10 mouse cellular contexts compared by ENCODE assay signal in the genomic region with DNA sequence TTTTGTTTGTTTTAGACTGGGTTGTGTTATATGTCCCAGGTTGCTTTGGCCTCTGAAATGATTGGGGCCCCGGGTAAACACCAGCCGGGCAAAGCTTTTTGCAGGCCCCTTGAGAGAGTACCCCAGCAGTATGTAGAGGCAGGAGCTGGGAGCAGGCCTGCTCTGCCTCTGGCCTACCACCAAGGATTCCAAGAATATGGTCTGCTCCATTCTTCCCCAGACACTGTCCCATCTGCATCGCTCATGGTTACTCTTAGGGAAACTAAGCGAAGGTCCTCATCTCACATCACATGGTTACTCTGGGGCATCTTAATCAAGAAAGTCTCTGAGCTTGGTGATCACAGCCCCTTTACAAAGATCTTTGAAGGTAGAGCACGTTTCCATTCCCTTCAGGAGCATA. TPM values are rescaled to one million over a fixed set of nuclear protein-coding genes. Genes with fewer than 3 reads are reported as not detected.
DNase-seq lines count a peak whose midpoint lies in the region; ATAC-seq and TF ChIP-seq lines count a peak whose summit lies in the region.
"Had no signal": no experiment of that assay in that cellular context is flagged by ENCODE, and none has a peak within 500 bp of the region (broad histone marks: within the 10 kb centered on the region; RNA-seq: fewer than 3 reads in every experiment).

No protein-coding gene starts in this region.

- TF ChIP-seq POLR2A in limb, embryonic 14.5 days (IDR thresholded peaks at IDR 0.05; ENCODE audit: borderline replicate concordance, extremely low read depth, insufficient read depth, insufficient read length), result no peak

- no peak for TF ChIP-seq CTCF in G1E (IDR thresholded peaks at IDR 0.05; ENCODE audit: low read depth, low read length)

- H3K4me2 ChIP-seq in kidney, embryonic 14.5 days (replicated peaks; ENCODE audit: low read depth, low read length), result peak overlapping the region; percentile 51
- H3K4me2 ChIP-seq in embryonic facial prominence, embryonic 15.5 days (replicated peaks), result peak overlapping the region; percentile 70
- H3K4me2 ChIP-seq in limb, embryonic 14.5 days (replicated peaks; ENCODE audit: low read depth, low read length, severe bottlenecking), result peak overlapping the region; percentile 87

- no peaks in the 10 kb centered on the region for H3K9me3 ChIP-seq in kidney, embryonic 14.5 days (ENCODE audit: control insufficient read depth, low read length)
- H3K9me3 ChIP-seq in G1E (replicated peaks), result no peaks in the 10 kb centered on the region
- no peaks in the 10 kb centered on the region for H3K9me3 ChIP-seq in embryonic facial prominence, embryonic 15.5 days (replicated peaks)
- H3K9me3 ChIP-seq in limb, embryonic 14.5 days (ENCODE audit: control insufficient read depth, low read length), result no peaks in the 10 kb centered on the region

- no peak overlapping the region for H3K27ac ChIP-seq in kidney, embryonic 14.5 days (ENCODE audit: low read depth, low read length)
- peak overlapping the region; percentile 95; the same call in 1 of the 2 replicates for H3K27ac ChIP-seq in embryonic facial prominence, embryonic 15.5 days (replicated peaks)
- no peak overlapping the region for H3K27ac ChIP-seq in limb, embryonic 14.5 days (replicated peaks; ENCODE audit: low read depth, low read length)

- no peak for DNase-seq in kidney, postnatal 10 days
- no peak for DNase-seq in G1E (ENCODE audit: low spot score)
- no peak for DNase-seq in limb, embryonic 14.5 days (ENCODE audit: low spot score)
- no peak for DNase-seq in layer of hippocampus, adult 9-10 months (ENCODE audit: low spot score)
- DNase-seq: kidney, adult 11 months; thymus, postnatal 25 days had no signal

- H3K27me3 ChIP-seq in kidney, embryonic 14.5 days (ENCODE audit: control insufficient read depth, insufficient read depth, low read length), result peaks cover 39% of the 10 kb centered on the region
- H3K27me3 ChIP-seq in G1E (ENCODE audit: insufficient read depth, low read length), result peaks cover 66% of the 10 kb centered on the region
- peaks cover 5% of the 10 kb centered on the region; the same call in 1 of the 2 replicates for H3K27me3 ChIP-seq in embryonic facial prominence, embryonic 15.5 days
- H3K27me3 ChIP-seq in limb, embryonic 14.5 days (ENCODE audit: control insufficient read depth, insufficient read depth, low read length), result peaks cover 4% of the 10 kb centered on the region

- H3K4me3 ChIP-seq in kidney, embryonic 14.5 days (ENCODE audit: low read length), result peak overlapping the region; percentile 49
- H3K4me3 ChIP-seq in G1E (ENCODE audit: low read depth, low read length), result 0 out of 2 replicates have a peak overlapping the region, but pooled peaks have one; percentile 76
- H3K4me3 ChIP-seq in embryonic facial prominence, embryonic 15.5 days (replicated peaks), result peak overlapping the region; percentile 88
- peak overlapping the region; percentile 75 for H3K4me3 ChIP-seq in limb, embryonic 14.5 days (replicated peaks; ENCODE audit: low read length)

- no peaks in the 10 kb centered on the region for H3K36me3 ChIP-seq in kidney, embryonic 14.5 days (ENCODE audit: control insufficient read depth, insufficient read depth, low read length)
- peaks cover 3% of the 10 kb centered on the region for H3K36me3 ChIP-seq in G1E (replicated peaks)
- no peaks in the 10 kb centered on the region for H3K36me3 ChIP-seq in embryonic facial prominence, embryonic 15.5 days
- peaks cover 3% of the 10 kb centered on the region; the same call in 1 of the 2 replicates for H3K36me3 ChIP-seq in limb, embryonic 14.5 days (ENCODE audit: control insufficient read depth, insufficient read depth, low read length)

- no peak for ATAC-seq in kidney, embryonic 14.5 days (ENCODE audit: low FRiP score, low TSS enrichment)
- no peak for ATAC-seq in G1E (ENCODE audit: extremely low read depth, insufficient number of reproducible peaks, low FRiP score, poor library complexity, severe bottlenecking)
- no peak for ATAC-seq in embryonic facial prominence, embryonic 15.5 days (ENCODE audit: insufficient number of reproducible peaks, low FRiP score, low TSS enrichment, low read depth)
- no peak for ATAC-seq in limb, embryonic 14.5 days (ENCODE audit: low FRiP score, low read depth)
- no peak for ATAC-seq in granulocyte monocyte progenitor cell, adult 5-6 weeks (replicated peaks; ENCODE audit: poor library complexity, severe bottlenecking)
- ATAC-seq in erythroblast, adult 5-6 weeks (replicated peaks; ENCODE audit: low FRiP score, poor library complexity, severe bottlenecking), result no peak

- no peaks in the 10 kb centered on the region for H3K4me1 ChIP-seq in kidney, embryonic 14.5 days (ENCODE audit: control insufficient read depth, insufficient read depth, low read length)
- peaks cover 52% of the 10 kb centered on the region for H3K4me1 ChIP-seq in G1E (ENCODE audit: insufficient read depth, low read depth, low read length)
- H3K4me1 ChIP-seq in embryonic facial prominence, embryonic 15.5 days, result peaks cover 70% of the 10 kb centered on the region
- peaks cover 18% of the 10 kb centered on the region for H3K4me1 ChIP-seq in limb, embryonic 14.5 days (ENCODE audit: control insufficient read depth, insufficient read depth, low read length)

- H3K9ac ChIP-seq in kidney, embryonic 14.5 days (ENCODE audit: low read depth, low read length), result peak overlapping the region; percentile 67; the same call in 1 of the 2 replicates
- H3K9ac ChIP-seq in embryonic facial prominence, embryonic 15.5 days, result peak overlapping the region; percentile 78
- peak overlapping the region; percentile 71; the same call in 1 of the 2 replicates for H3K9ac ChIP-seq in limb, embryonic 14.5 days (ENCODE audit: low read depth, low read length, severe bottlenecking)

- 75% methylated on average over 5 of the region's 5 CpGs for WGBS in kidney, embryonic 14.5 days
- WGBS in embryonic facial prominence, embryonic 15.5 days, result 75% methylated on average over 5 of the region's 5 CpGs
- WGBS in limb, embryonic 14.5 days, result 76% methylated on average over 5 of the region's 5 CpGs

RNA-seq across cellular contexts. Expression of gene Cavin1, which starts 2.2 kb away (rescaled TPM):
- 40.7 and 45.1 TPM in 2 replicates for polyA plus RNA-seq in kidney, embryonic 14.5 days (2014; fragmentation: Nextera tagmentation; extraction: Ambion mirVana)
- total RNA-seq in G1E (2014; fragmentation: Nextera tagmentation) (13.1 and 15.0 TPM in 2 replicates), G1E (2017) (3.1 and 3.8 TPM in 2 replicates)
- 37.0 and 39.4 TPM in 2 replicates for polyA plus RNA-seq in G1E (2012)
- 330 and 343 TPM in 2 replicates for polyA plus RNA-seq in embryonic facial prominence, embryonic 15.5 days (2015; fragmentation: Nextera tagmentation; extraction: Ambion mirVana)
- polyA plus RNA-seq in limb, embryonic 14.5 days (2012; rRNA removed), result 81.3 and 96.8 TPM in 2 replicates
- 128 and 135 TPM in 2 replicates for polyA plus RNA-seq in limb, embryonic 14.5 days (2014; fragmentation: Nextera tagmentation; extraction: Ambion mirVana)
- total RNA-seq in granulocyte monocyte progenitor cell, adult 5-6 weeks (2014; fragmentation: Nextera tagmentation), result 1.1 and 1.5 TPM in 2 replicates
- 0.93 and 1.6 TPM in 2 replicates for total RNA-seq in granulocyte monocyte progenitor cell, adult 5-6 weeks (2017)
- total RNA-seq in erythroblast, adult 5-6 weeks (2015; ENCODE audit: low replicate concordance), result 0.63 TPM in 1 of 2 replicates, not detected in the other
- total RNA-seq in erythroblast, adult 5-6 weeks (2017; ENCODE audit: low replicate concordance), result 1.1 TPM in 1 of 2 replicates, not detected in the other

RNA-seq across cellular contexts. Expression of gene Stat3, which starts 29.2 kb away (rescaled TPM):
- polyA plus RNA-seq in kidney, embryonic 14.5 days (2014; fragmentation: Nextera tagmentation; extraction: Ambion mirVana), result 25.3 and 40.0 TPM in 2 replicates
- total RNA-seq in G1E (2014; fragmentation: Nextera tagmentation) (81.1 and 87.5 TPM in 2 replicates), G1E (2017) (69.3 and 70.3 TPM in 2 replicates)
- polyA plus RNA-seq in G1E (2012), result 42.1 and 63.5 TPM in 2 replicates
- polyA plus RNA-seq in embryonic facial prominence, embryonic 15.5 days (2015; fragmentation: Nextera tagmentation; extraction: Ambion mirVana), result 75.6 and 79.3 TPM in 2 replicates
- 56.1 and 66.2 TPM in 2 replicates for polyA plus RNA-seq in limb, embryonic 14.5 days (2012; rRNA removed)
- 63.0 and 65.9 TPM in 2 replicates for polyA plus RNA-seq in limb, embryonic 14.5 days (2014; fragmentation: Nextera tagmentation; extraction: Ambion mirVana)
- total RNA-seq in granulocyte monocyte progenitor cell, adult 5-6 weeks (2014; fragmentation: Nextera tagmentation), result 51.6 and 54.7 TPM in 2 replicates
- total RNA-seq in granulocyte monocyte progenitor cell, adult 5-6 weeks (2017), result 52.1 and 80.7 TPM in 2 replicates
- 16.7 and 43.4 TPM in 2 replicates for total RNA-seq in erythroblast, adult 5-6 weeks (2015; ENCODE audit: low replicate concordance)
- 37.8 and 51.4 TPM in 2 replicates for total RNA-seq in erythroblast, adult 5-6 weeks (2017; ENCODE audit: low replicate concordance)

RNA-seq across cellular contexts. Expression of gene Atp6v0a1, which starts 40.8 kb away (rescaled TPM):
- 29.2 and 38.8 TPM in 2 replicates for polyA plus RNA-seq in kidney, embryonic 14.5 days (2014; fragmentation: Nextera tagmentation; extraction: Ambion mirVana)
- total RNA-seq in G1E (2014; fragmentation: Nextera tagmentation) (109 and 180 TPM in 2 replicates), G1E (2017) (53.7 and 77.6 TPM in 2 replicates)
- 25.8 and 26.3 TPM in 2 replicates for polyA plus RNA-seq in G1E (2012)
- 36.8 and 40.3 TPM in 2 replicates for polyA plus RNA-seq in embryonic facial prominence, embryonic 15.5 days (2015; fragmentation: Nextera tagmentation; extraction: Ambion mirVana)
- polyA plus RNA-seq in limb, embryonic 14.5 days (2012; rRNA removed), result 60.9 and 72.8 TPM in 2 replicates
- 31.8 and 32.7 TPM in 2 replicates for polyA plus RNA-seq in limb, embryonic 14.5 days (2014; fragmentation: Nextera tagmentation; extraction: Ambion mirVana)
- 42.7 and 66.2 TPM in 2 replicates for total RNA-seq in granulocyte monocyte progenitor cell, adult 5-6 weeks (2014; fragmentation: Nextera tagmentation)
- total RNA-seq in granulocyte monocyte progenitor cell, adult 5-6 weeks (2017), result 16.8 and 17.9 TPM in 2 replicates
- 487 and 539 TPM in 2 replicates for total RNA-seq in erythroblast, adult 5-6 weeks (2015; ENCODE audit: low replicate concordance)
- total RNA-seq in erythroblast, adult 5-6 weeks (2017; ENCODE audit: low replicate concordance), result 528 and 748 TPM in 2 replicates
